In the genomic region with DNA sequence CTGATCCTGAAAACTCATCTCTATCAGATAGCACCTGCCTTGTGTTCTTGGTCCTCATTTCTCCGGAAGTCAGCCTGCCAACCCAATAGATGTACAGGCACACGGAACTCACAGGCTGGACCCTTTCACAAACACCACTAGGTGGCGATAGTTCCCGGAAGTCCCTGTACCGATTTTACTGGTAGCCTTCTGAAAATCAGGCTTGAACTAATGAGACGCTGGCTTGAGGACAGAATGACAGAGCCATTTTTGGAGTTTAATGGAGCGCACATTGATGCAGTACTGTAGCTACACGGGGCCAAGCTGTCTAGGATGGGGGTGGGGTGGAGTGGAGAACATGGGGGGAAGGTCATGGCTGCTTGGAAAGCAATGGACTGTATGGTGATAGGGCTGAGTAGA, we compare ENCODE assay signal across 8 mouse cellular contexts. TPM values are rescaled to one million over a fixed set of nuclear protein-coding genes. Genes with fewer than 3 reads are reported as not detected.
DNase-seq lines count a peak whose midpoint lies in the region; ATAC-seq and TF ChIP-seq lines count a peak whose summit lies in the region.

No protein-coding gene starts in this region.

- no peak overlapping the region for H3K27ac ChIP-seq in left cerebral cortex, adult 2 months
- no peak overlapping the region for H3K27ac ChIP-seq in forebrain, embryonic 12.5 days
- H3K27ac ChIP-seq in kidney, postnatal 0 days = no peak overlapping the region
- H3K27ac ChIP-seq in midbrain, embryonic 10.5 days (replicated peaks) = peak overlapping the region; percentile 57

- H3K36me3 ChIP-seq in forebrain, embryonic 12.5 days (replicated peaks) = no peaks in the 10 kb centered on the region
- no peaks in the 10 kb centered on the region for H3K36me3 ChIP-seq in kidney, postnatal 0 days (ENCODE audit: insufficient read depth, low read length)
- H3K36me3 ChIP-seq in midbrain, embryonic 10.5 days = no peaks in the 10 kb centered on the region

- peaks cover 21% of the 10 kb centered on the region for H3K4me1 ChIP-seq in forebrain, embryonic 12.5 days
- H3K4me1 ChIP-seq in kidney, postnatal 0 days (replicated peaks; ENCODE audit: insufficient read depth, low read length) = no peaks in the 10 kb centered on the region
- peaks cover 27% of the 10 kb centered on the region for H3K4me1 ChIP-seq in midbrain, embryonic 10.5 days

- peak; percentile 70 for ATAC-seq in forebrain, embryonic 12.5 days (ENCODE audit: low FRiP score)
- ATAC-seq in kidney, postnatal 0 days (replicated peaks; ENCODE audit: low FRiP score, low read depth) = peak; percentile 66; the same call in 1 of the 2 replicates

- no peak for DNase-seq in left cerebral cortex, adult 2 months (ENCODE audit: extremely low spot score in 1 of 2, low spot score in 2 of 2)
- DNase-seq in left cerebral cortex, adult 11 months (ENCODE audit: low spot score) = no peak
- peak; percentile 46 for DNase-seq in T-cell, adult 2 months (ENCODE audit: low spot score)
- DNase-seq in kidney, postnatal 0 days (ENCODE audit: low spot score) = peak; percentile 85
- peak; percentile 70 for DNase-seq in midbrain, embryonic 10.5 days (ENCODE audit: low spot score)
- DNase-seq in thymus, postnatal 36 days = peak; percentile 21 to 23
- DNase-seq in testis, postnatal 10 days (ENCODE audit: low spot score) = no peak

- intact Hi-C loops in left cerebral cortex, adult 2 months (cut with DNase I) = no loop called here

- no peaks in the 10 kb centered on the region for H3K9me3 ChIP-seq in forebrain, embryonic 12.5 days
- no peaks in the 10 kb centered on the region for H3K9me3 ChIP-seq in kidney, postnatal 0 days (replicated peaks; ENCODE audit: low read length)
- no peaks in the 10 kb centered on the region for H3K9me3 ChIP-seq in midbrain, embryonic 10.5 days (replicated peaks)

- peak overlapping the region; percentile 41; the same call in 1 of the 2 replicates for H3K9ac ChIP-seq in forebrain, embryonic 12.5 days
- no peak overlapping the region for H3K9ac ChIP-seq in kidney, postnatal 0 days (ENCODE audit: low read depth, low read length)

- peak overlapping the region; percentile 21 for H3K4me3 ChIP-seq in left cerebral cortex, adult 2 months
- H3K4me3 ChIP-seq in forebrain, embryonic 12.5 days (replicated peaks) = peak overlapping the region; percentile 43
- 0 out of 2 replicates have a peak overlapping the region, but pooled peaks have one; percentile 27 for H3K4me3 ChIP-seq in kidney, postnatal 0 days (replicated peaks; ENCODE audit: low read depth, low read length)
- H3K4me3 ChIP-seq in midbrain, embryonic 10.5 days = peak overlapping the region; percentile 60

- H3K4me2 ChIP-seq in forebrain, embryonic 12.5 days = peak overlapping the region; percentile 75
- peak overlapping the region; percentile 67 for H3K4me2 ChIP-seq in kidney, postnatal 0 days (ENCODE audit: low read length)

- WGBS in forebrain, embryonic 12.5 days = 3% methylated on average over 8 of the region's 8 CpGs
- WGBS in kidney, postnatal 0 days = 9% methylated on average over 8 of the region's 8 CpGs
- WGBS in midbrain, embryonic 10.5 days = 6% methylated on average over 8 of the region's 8 CpGs

- H3K27me3 ChIP-seq in forebrain, embryonic 12.5 days = peaks cover 10% of the 10 kb centered on the region; the same call in 1 of the 2 replicates
- H3K27me3 ChIP-seq in kidney, postnatal 0 days (ENCODE audit: insufficient read depth, low read length) = no peaks in the 10 kb centered on the region
- H3K27me3 ChIP-seq in midbrain, embryonic 10.5 days (ENCODE audit: low read depth, poor library complexity, severe bottlenecking) = peaks cover 16% of the 10 kb centered on the region; the same call in 1 of the 2 replicates

- TF ChIP-seq CTCF in left cerebral cortex, adult 2 months (IDR thresholded peaks at IDR 0.05) = peak; percentile 56
- peak; percentile 73 for TF ChIP-seq CTCF in kidney, postnatal 0 days (IDR thresholded peaks at IDR 0.05; ENCODE audit: low read depth)

RNA-seq across cellular contexts. Expression of gene Chrna1, which starts 18.5 kb away (rescaled TPM):
- under 1 TPM; 0.12 to 0.25 TPM for total RNA-seq in left cerebral cortex, adult 2 months (2021)
- polyA plus RNA-seq in forebrain, embryonic 12.5 days (2016; fragmentation: Nextera tagmentation; extraction: Ambion mirVana) = 0.10 and 0.15 TPM in 2 replicates
- polyA plus RNA-seq in kidney, postnatal 0 days (2015; fragmentation: Nextera tagmentation; extraction: Ambion mirVana) = 0.11 and 0.15 TPM in 2 replicates
- polyA plus RNA-seq in midbrain, embryonic 10.5 days (2016; fragmentation: Nextera tagmentation; extraction: Ambion mirVana) = 0.40 and 0.84 TPM in 2 replicates

RNA-seq across cellular contexts. Expression of gene Wipf1, which starts 32.1 kb away (rescaled TPM):
- 1 to 10 TPM; 7.4 to 7.9 TPM for total RNA-seq in left cerebral cortex, adult 2 months (2021)
- 4.3 and 5.5 TPM in 2 replicates for polyA plus RNA-seq in forebrain, embryonic 12.5 days (2016; fragmentation: Nextera tagmentation; extraction: Ambion mirVana)
- 7.6 and 8.0 TPM in 2 replicates for polyA plus RNA-seq in kidney, postnatal 0 days (2015; fragmentation: Nextera tagmentation; extraction: Ambion mirVana)
- polyA plus RNA-seq in midbrain, embryonic 10.5 days (2016; fragmentation: Nextera tagmentation; extraction: Ambion mirVana) = 7.4 and 7.6 TPM in 2 replicates

Comparison
In these comparisons a context has a peak if more than half of its experiments do, and no peak if none do; other contexts are left out.
1. DNase-seq: peak in T-cell, adult 2 months (single experiment), kidney, postnatal 0 days (single experiment), midbrain, embryonic 10.5 days (single experiment) and thymus, postnatal 36 days (2 of 2); none in left cerebral cortex, adult 2 months (0 of 2), left cerebral cortex, adult 11 months (single experiment) and testis, postnatal 10 days (single experiment).
2. Peak in every context shown above with its lines, with median percentiles within 50 percentile points of each other: H3K4me3 ChIP-seq.